Mouse (Mus musculus): ENCODE data around the gene Irs1. TPM values are rescaled to one million over a fixed set of nuclear protein-coding genes. Genes with fewer than 3 reads are reported as not detected.

Irs1 gene
- polyA plus RNA-seq, 1 experiment from 2014 or later, result 9.2 TPM

- peak overlapping the region; percentile 82 for H3K4me2 ChIP-seq
- no peaks in the 10 kb centered on the region for H3K9me3 ChIP-seq
- H3K27ac ChIP-seq, result no peak overlapping the region
- ATAC-seq (ENCODE audit: insufficient number of reproducible peaks, insufficient read depth, low FRiP score, low TSS enrichment, low read depth), result no peak
- H3K4me3 ChIP-seq, result peak overlapping the region; percentile 71
- peaks cover 24% of the 10 kb centered on the region for H3K36me3 ChIP-seq
- 87% methylated on average over 16 of the region's 16 CpGs for WGBS
- H3K27me3 ChIP-seq, result no peaks in the 10 kb centered on the region
- H3K4me1 ChIP-seq, result peaks cover 53% of the 10 kb centered on the region
- H3K9ac ChIP-seq, result peak overlapping the region; percentile 71
Measured at GRCm38 (mm10) chr1:82287776-82288325, 3.4 kb downstream of the Irs1 start.

GRCm38 (mm10) chr1:82287052-82287775 is 4.0 kb downstream of the Irs1 start:
- Histone ChIP-seq H3K4me1 (peaks cover 53% of the 10 kb centered on the region), H3K4me3 (peak overlapping the region; percentile 71), H3K9ac (peak overlapping the region; percentile 71), H3K27me3 (no peaks in the 10 kb centered on the region), H3K36me3 (peaks cover 24% of the 10 kb centered on the region), H3K4me2 (peak overlapping the region; percentile 82), H3K9me3 (no peaks in the 10 kb centered on the region), H3K27ac (peak overlapping the region; percentile 57)
- WGBS, result 54% methylated on average over 22 of the region's 22 CpGs
- no peak for ATAC-seq (ENCODE audit: insufficient number of reproducible peaks, insufficient read depth, low FRiP score, low TSS enrichment, low read depth)

GRCm38 (mm10) chr1:82286190-82287051 is 4.8 kb downstream of the Irs1 start:
- H3K4me1 ChIP-seq, result peaks cover 54% of the 10 kb centered on the region

GRCm38 (mm10) chr1:82285461-82286189 is 5.6 kb downstream of the Irs1 start:
- Histone ChIP-seq H3K27ac (peak overlapping the region; percentile 57), H3K9me3 (no peaks in the 10 kb centered on the region), H3K4me3 (peak overlapping the region; percentile 71), H3K36me3 (peaks cover 24% of the 10 kb centered on the region), H3K4me2 (peak overlapping the region; percentile 82), H3K4me1 (peaks cover 55% of the 10 kb centered on the region), H3K9ac (peak overlapping the region; percentile 71), H3K27me3 (no peaks in the 10 kb centered on the region)
- WGBS, result 18% methylated on average over 5 of the region's 5 CpGs
- no peak for ATAC-seq (ENCODE audit: insufficient number of reproducible peaks, insufficient read depth, low FRiP score, low TSS enrichment, low read depth)

More at GRCm38 (mm10) chr1:82286190-82287051, 4.8 kb downstream of the Irs1 start:
- no peak for ATAC-seq (ENCODE audit: insufficient number of reproducible peaks, insufficient read depth, low FRiP score, low TSS enrichment, low read depth)
- Histone ChIP-seq H3K36me3 (peaks cover 24% of the 10 kb centered on the region), H3K9ac (peak overlapping the region; percentile 71), H3K27ac (peak overlapping the region; percentile 57), H3K9me3 (no peaks in the 10 kb centered on the region), H3K4me2 (peak overlapping the region; percentile 82), H3K4me3 (peak overlapping the region; percentile 71), H3K27me3 (no peaks in the 10 kb centered on the region)
- WGBS, result 15% methylated on average over 15 of the region's 15 CpGs

GRCm38 (mm10) chr1:82284403-82284802 is 6.8 kb downstream of the Irs1 start:
- no peaks in the 10 kb centered on the region for H3K27me3 ChIP-seq
- WGBS, result 13% methylated on average over 4 of the region's 4 CpGs
- peak overlapping the region; percentile 79 for H3K9ac ChIP-seq
- H3K36me3 ChIP-seq, result peaks cover 26% of the 10 kb centered on the region
- no peaks in the 10 kb centered on the region for H3K9me3 ChIP-seq
- no peak for ATAC-seq (ENCODE audit: insufficient number of reproducible peaks, insufficient read depth, low FRiP score, low TSS enrichment, low read depth)
- peaks cover 51% of the 10 kb centered on the region for H3K4me1 ChIP-seq
- H3K27ac ChIP-seq, result peak overlapping the region; percentile 96
- peak overlapping the region; percentile 82 for H3K4me2 ChIP-seq
- peak overlapping the region; percentile 71 for H3K4me3 ChIP-seq

- Histone ChIP-seq H3K9me3 (no peaks in the 10 kb centered on the region), H3K9ac (peak overlapping the region; percentile 79), H3K4me1 (peaks cover 46% of the 10 kb centered on the region), H3K4me2 (peak overlapping the region; percentile 82), H3K27ac (peak overlapping the region; percentile 96), H3K27me3 (no peaks in the 10 kb centered on the region), H3K4me3 (peak overlapping the region; percentile 71), H3K36me3 (peaks cover 27% of the 10 kb centered on the region)
- no peak for ATAC-seq (ENCODE audit: insufficient number of reproducible peaks, insufficient read depth, low FRiP score, low TSS enrichment, low read depth)
- WGBS, result 16% methylated on average over 1 of the region's 1 CpGs
Measured at GRCm38 (mm10) chr1:82283901-82284301, 7.3 kb downstream of the Irs1 start.

GRCm38 (mm10) chr1:82282992-82283611 is 8.1 kb downstream of the Irs1 start:
- H3K9ac ChIP-seq, result peak overlapping the region; percentile 79
- no peaks in the 10 kb centered on the region for H3K9me3 ChIP-seq
- H3K27me3 ChIP-seq, result no peaks in the 10 kb centered on the region
- peaks cover 25% of the 10 kb centered on the region for H3K36me3 ChIP-seq
- H3K4me3 ChIP-seq, result peak overlapping the region; percentile 71
- WGBS, result under 1% methylated on average over 35 of the region's 35 CpGs
- ATAC-seq (ENCODE audit: insufficient number of reproducible peaks, insufficient read depth, low FRiP score, low TSS enrichment, low read depth), result peak; percentile 96
- H3K4me2 ChIP-seq, result peak overlapping the region; percentile 82
- peak overlapping the region; percentile 96 for H3K27ac ChIP-seq
- peaks cover 38% of the 10 kb centered on the region for H3K4me1 ChIP-seq

- peaks cover 25% of the 10 kb centered on the region for H3K4me1 ChIP-seq
- no peak overlapping the region for H3K4me2 ChIP-seq
- H3K36me3 ChIP-seq, result peaks cover 29% of the 10 kb centered on the region
- WGBS, result 71% methylated on average over 6 of the region's 6 CpGs
- H3K27me3 ChIP-seq, result no peaks in the 10 kb centered on the region
- ATAC-seq (ENCODE audit: insufficient number of reproducible peaks, insufficient read depth, low FRiP score, low TSS enrichment, low read depth), result no peak
- no peak overlapping the region for H3K9ac ChIP-seq
- no peaks in the 10 kb centered on the region for H3K9me3 ChIP-seq
- H3K4me3 ChIP-seq, result no peak overlapping the region
- H3K27ac ChIP-seq, result no peak overlapping the region
Measured at GRCm38 (mm10) chr1:82281823-82282222, 9.4 kb downstream of the Irs1 start.

GRCm38 (mm10) chr1:82279768-82280167 is 11.4 kb downstream of the Irs1 start:
- Histone ChIP-seq H3K27ac (no peak overlapping the region), H3K9ac (no peak overlapping the region), H3K36me3 (peaks cover 36% of the 10 kb centered on the region), H3K9me3 (no peaks in the 10 kb centered on the region), H3K4me2 (no peak overlapping the region), H3K27me3 (no peaks in the 10 kb centered on the region), H3K4me3 (no peak overlapping the region), H3K4me1 (peaks cover 18% of the 10 kb centered on the region)
- 76% methylated on average over 1 of the region's 1 CpGs for WGBS
- ATAC-seq (ENCODE audit: insufficient number of reproducible peaks, insufficient read depth, low FRiP score, low TSS enrichment, low read depth), result no peak

GRCm38 (mm10) chr1:82274361-82274760 is 16.9 kb downstream of the Irs1 start:
- Histone ChIP-seq H3K9ac (peak overlapping the region; percentile 16; the same call in 1 of the 2 replicates), H3K4me1 (peaks cover 14% of the 10 kb centered on the region), H3K4me2 (no peak overlapping the region), H3K27ac (peak overlapping the region; percentile 48; the same call in 1 of the 2 replicates), H3K4me3 (no peak overlapping the region), H3K9me3 (no peaks in the 10 kb centered on the region), H3K36me3 (peaks cover 44% of the 10 kb centered on the region), H3K27me3 (no peaks in the 10 kb centered on the region)
- ATAC-seq (ENCODE audit: insufficient number of reproducible peaks, insufficient read depth, low FRiP score, low TSS enrichment, low read depth), result no peak
- WGBS, result 38% methylated on average over 1 of the region's 1 CpGs
